Mouse (Mus musculus) G1E-ER4 (cell line): ENCODE measurements around the gene Ldhc. TPM values are rescaled to one million over a fixed set of nuclear protein-coding genes. Genes with fewer than 3 reads are reported as not detected.

Experiments used
- GATA1 ChIP-seq: IDR thresholded peaks from one replicate; pipeline ENCODE4 v1.8.0; 2012; ENCODE audit warnings: low read length, inconsistent platforms
- polyA plus RNA-seq: library from polyadenylated mRNA; stranded (reverse); fragments of >175 nt; gene quantifications from 2 replicates; pipeline ENCODE4 v1.2.3, GENCODE M21; 2012

Ldhc gene
- polyA plus RNA-seq, 1 experiment, result not detected

GRCm38 (mm10) chr7:46840326-46840725, 20.7 kb upstream of the Ldhc start:
- TF ChIP-seq GATA1, result no peak

DNA sequence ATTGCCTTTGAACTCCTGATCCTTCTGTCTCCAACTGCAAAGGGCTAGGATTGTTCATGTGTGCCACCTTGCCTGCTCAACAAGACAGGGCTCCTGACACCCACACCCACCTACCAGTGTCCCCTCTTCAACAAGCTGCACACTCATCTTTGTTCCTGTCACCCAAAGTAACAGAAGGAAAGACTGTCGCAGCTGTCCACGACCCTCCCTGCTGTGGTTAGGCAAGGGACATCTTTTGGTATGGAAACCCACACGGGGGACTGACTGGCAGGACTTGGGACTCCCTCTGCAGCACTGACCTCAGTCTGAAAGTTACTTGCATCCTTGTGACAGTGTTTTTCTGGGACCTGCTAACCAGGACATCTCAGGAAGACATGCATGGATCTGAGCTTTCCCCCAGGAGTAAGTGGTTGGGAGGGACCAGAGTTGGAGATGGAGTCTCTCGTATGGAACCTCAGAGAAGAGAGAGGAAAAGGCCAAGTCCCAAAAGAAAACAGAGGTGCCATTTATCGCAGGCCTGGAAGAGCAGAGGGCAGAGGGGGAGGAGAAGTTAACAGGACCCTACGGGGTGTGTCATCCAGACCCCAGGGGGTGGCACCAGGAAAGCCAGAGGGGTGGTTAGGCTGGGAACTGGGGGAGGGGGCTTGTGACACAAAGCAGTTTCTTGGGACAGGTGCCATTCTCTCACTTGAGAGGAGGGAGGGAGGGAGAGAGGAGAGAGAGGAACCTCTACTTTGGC, 20.0 kb upstream of the Ldhc start, which contains the start of gene Ldha:
Gene Ldha (plus strand): TSS at position 689 of the 739 bp plus-strand sequence.
- TF ChIP-seq GATA1, result no peak

DNA sequence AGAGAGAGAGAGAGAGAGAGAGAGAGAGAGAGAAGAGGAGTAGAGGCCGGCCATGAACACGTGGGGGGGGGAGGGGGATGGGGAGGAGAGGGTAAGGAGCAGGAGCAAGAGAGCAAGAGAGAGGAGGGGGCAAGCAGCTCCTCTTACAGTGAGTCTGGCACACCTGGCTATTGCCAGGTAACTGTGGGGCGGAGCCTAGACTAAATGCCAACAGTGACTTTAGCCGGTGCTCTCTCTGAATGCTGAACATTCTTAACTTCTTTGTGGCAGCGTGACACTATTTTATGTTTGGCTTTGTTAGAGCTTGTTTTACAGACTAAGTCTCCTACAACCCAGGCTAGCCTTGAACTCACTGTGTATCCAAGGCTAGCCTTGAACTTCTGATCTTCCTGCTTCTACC, 18.7 kb upstream of the Ldhc start:
- TF ChIP-seq GATA1, result no peak

DNA sequence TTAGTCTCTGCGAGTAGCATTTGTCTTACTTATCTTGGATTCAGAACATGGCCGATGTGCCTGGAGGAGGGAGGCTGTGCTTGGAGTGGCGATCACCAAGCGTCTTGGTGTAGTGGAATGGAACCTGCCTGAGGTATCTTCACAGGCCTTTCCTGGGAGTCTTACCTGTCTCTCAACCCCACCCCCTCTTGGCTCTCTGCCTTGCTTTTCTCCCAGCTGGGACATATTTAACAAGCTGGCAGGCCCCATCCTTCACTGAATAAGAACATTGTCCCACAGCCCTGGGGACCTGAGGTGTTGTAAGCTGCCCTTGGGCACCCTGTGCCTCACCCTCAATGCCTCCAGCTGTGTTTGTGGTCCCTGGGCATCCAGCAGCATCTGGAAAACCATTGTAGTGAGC, 17.4 kb upstream of the Ldhc start:
- TF ChIP-seq GATA1, result no peak

- no peak for TF ChIP-seq GATA1
These were observed 15.6 kb upstream of the Ldhc start for GRCm38 (mm10) chr7:46845211-46845977.

DNA sequence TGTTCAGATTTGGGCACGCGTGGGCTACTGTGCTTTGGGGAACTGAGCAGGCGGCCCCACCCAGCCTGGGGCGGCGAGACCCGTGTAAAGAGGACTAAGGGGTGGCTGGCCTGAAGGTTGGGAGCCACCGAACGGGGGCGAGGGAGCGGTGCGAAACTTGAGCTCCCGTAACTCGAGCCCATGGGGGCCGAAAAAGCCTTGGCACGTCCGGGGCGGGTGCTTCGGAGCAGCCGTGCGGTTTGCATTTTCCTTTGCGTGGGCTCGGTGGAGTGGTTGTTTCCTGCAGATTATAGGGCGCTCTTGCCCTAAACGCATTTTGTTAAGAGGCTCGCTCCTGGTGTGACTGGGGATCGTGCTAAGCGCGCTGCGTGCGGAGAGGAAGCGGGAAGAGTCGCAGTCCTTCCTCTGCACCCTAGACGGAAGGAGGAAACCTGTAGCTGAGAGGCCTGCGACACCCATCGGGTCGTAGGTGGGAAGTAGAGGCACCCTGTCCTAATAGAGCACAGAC, 15.0 kb upstream of the Ldhc start:
- TF ChIP-seq GATA1, result no peak

- no peak for TF ChIP-seq GATA1
These were observed 14.3 kb upstream of the Ldhc start for GRCm38 (mm10) chr7:46846486-46847244.

DNA sequence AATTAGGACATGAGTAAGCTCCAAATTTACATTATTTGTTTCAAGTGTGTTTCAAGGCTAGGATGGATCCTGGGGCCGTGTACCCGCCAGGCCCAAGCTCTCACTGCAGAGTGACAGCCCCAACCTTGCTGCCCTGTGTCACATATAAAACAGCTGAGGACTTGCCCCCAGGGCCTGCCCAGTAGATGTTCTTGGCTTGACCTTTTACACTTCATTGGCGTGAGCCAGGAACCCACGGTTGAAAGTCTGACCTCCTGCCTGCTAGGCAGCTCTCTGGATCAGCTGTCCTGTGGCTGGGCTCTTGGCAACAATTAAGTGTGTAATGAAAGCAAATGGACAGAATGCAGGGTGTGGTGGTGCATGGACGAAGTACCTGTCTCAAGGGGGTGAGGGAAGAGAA, 11.7 kb upstream of the Ldhc start:
- no peak for TF ChIP-seq GATA1

GRCm38 (mm10) chr7:46851026-46851425, 10.0 kb upstream of the Ldhc start:
- no peak for TF ChIP-seq GATA1

GRCm38 (mm10) chr7:46852666-46853065, 8.3 kb upstream of the Ldhc start:
- no peak for TF ChIP-seq GATA1

GRCm38 (mm10) chr7:46853365-46853764, 7.6 kb upstream of the Ldhc start:
- TF ChIP-seq GATA1, result no peak

DNA sequence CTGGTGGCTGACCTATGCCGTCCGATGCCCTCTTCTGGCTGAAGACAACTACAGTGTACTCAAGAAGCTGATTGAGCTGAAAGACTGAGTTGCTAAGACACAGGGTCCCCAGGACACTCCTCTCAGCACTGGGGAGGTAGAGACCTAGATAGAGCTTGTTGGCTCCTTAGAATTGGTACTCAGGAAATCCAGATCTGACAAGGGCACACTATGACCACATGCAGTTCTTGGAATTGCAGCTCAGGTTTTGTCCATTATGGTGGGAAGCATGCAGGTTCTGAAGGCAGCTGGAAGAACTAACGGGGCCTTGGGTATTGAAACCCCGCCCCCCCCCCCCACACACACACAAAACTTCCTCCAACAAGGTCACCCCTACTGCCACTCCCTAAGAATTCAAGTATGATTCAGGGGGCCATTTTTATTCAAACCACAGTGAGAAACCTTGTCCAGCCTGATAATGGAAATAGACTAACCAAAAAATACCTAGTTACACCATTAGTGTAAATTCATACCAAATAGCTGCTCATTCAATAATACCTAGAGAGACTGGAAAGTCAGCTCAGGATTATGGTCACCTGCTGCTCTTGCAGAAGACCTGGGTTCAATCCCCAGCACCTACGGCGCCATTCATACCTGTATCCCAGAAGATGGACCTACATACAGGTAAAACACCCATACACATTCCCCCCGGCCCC, 5.0 kb upstream of the Ldhc start:
- TF ChIP-seq GATA1, result no peak

DNA sequence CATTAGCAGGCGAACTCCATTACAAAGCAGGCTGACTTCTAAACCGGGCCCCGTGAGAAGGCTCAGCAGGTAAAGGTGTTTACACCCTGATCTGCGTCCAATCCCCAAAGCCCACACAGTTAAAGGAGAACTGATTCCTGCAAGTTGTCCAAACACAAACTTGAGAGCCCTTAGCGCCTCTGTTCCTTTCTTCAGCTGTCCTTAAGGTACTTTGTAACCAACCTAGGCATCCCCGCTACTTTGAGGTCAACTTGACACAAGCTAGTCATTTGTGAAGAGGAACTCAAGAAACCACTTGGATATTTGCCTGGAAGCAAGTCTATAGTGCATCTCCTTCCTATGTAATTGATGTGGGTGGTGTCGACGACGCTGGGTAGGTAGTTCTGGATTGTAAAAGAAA, 3.6 kb upstream of the Ldhc start:
- TF ChIP-seq GATA1, result no peak

DNA sequence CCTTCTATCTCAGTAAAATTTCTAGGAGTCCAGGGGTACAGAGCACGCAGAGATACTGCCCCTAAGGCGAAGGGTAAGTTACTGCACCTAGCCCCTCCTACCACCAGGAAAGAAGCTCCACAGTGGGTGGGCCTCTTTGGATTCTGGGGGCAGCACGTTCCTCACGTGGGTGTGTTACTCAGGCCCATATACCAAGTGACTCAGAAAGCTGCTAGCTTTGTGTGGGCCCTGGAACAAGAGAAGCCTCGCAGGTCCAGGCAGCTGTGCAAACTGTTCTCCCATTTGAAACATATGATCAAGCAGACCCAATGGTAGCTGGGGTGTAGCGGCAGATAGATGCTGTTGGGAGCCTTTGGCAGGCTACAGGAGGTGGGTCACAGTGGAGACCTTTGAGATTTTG, 2.0 kb upstream of the Ldhc start:
- no peak for TF ChIP-seq GATA1

GRCm38 (mm10) chr7:46871988-46872387, 11.0 kb downstream of the Ldhc start:
- no peak for TF ChIP-seq GATA1
